Mouse (Mus musculus): ENCODE measurements around the gene Nhsl1.
"Not testable (repeated sequence)": the region's sequence is repeated elsewhere in the genome, so short reads cannot be mapped to it uniquely, and the experiment has no call there.

The Nhsl1 gene

GRCm38 (mm10) chr10:18526851-18527675 is 208.3 kb downstream of the Nhsl1 start:
- no peaks in the 10 kb centered on the region for H3K27me3 ChIP-seq (ENCODE audit: control insufficient read depth, insufficient read depth, low read length, poor library complexity, severe bottlenecking)
- no peaks in the 10 kb centered on the region for H3K36me3 ChIP-seq (ENCODE audit: control insufficient read depth, insufficient read depth, low read length, poor library complexity, severe bottlenecking)
- peak; percentile 5 for DNase-seq (ENCODE audit: low read depth, low spot score)

DNA sequence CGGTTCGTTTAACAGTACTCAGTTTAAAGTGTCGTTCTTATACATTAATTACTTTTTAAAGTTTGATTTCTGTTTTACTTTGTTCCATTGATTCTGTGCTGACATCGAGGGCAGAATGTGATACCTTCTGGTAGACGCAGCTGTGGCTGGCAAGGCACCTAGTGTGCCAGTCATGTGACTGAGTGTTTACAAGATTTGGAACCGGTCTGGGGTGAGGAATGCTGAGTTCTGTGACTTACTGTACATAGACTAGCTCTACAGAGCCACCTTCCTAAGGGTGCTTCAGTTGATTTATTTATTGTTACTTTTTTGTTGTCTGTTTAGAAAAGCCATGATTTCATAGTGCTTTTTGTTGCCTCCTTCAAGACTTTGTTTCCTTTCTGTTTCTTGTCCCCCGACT is 209.0 kb downstream of the Nhsl1 start:
- DNase-seq (ENCODE audit: low read depth, low spot score), result no peak
- Histone ChIP-seq H3K36me3 (ENCODE audit: control insufficient read depth, insufficient read depth, low read length, poor library complexity, severe bottlenecking) (no peaks in the 10 kb centered on the region), H3K27me3 (ENCODE audit: control insufficient read depth, insufficient read depth, low read length, poor library complexity, severe bottlenecking) (no peaks in the 10 kb centered on the region)

- H3K27me3 ChIP-seq (ENCODE audit: control insufficient read depth, insufficient read depth, low read length, poor library complexity, severe bottlenecking), result no peaks in the 10 kb centered on the region
Measured at GRCm38 (mm10) chr10:18528475-18528874, 209.7 kb downstream of the Nhsl1 start.

GRCm38 (mm10) chr10:18529177-18529576 is 210.4 kb downstream of the Nhsl1 start:
- Histone ChIP-seq H3K27me3 (ENCODE audit: control insufficient read depth, insufficient read depth, low read length, poor library complexity, severe bottlenecking) (no peaks in the 10 kb centered on the region), H3K36me3 (ENCODE audit: control insufficient read depth, insufficient read depth, low read length, poor library complexity, severe bottlenecking) (no peaks in the 10 kb centered on the region)
- no peak for DNase-seq (ENCODE audit: low read depth, low spot score)

More at GRCm38 (mm10) chr10:18528475-18528874, 209.7 kb downstream of the Nhsl1 start:
- no peaks in the 10 kb centered on the region for H3K36me3 ChIP-seq (ENCODE audit: control insufficient read depth, insufficient read depth, low read length, poor library complexity, severe bottlenecking)
- peak; percentile 38 for DNase-seq (ENCODE audit: low read depth, low spot score)

- DNase-seq (ENCODE audit: low read depth, low spot score), result no peak
- Histone ChIP-seq H3K36me3 (ENCODE audit: control insufficient read depth, insufficient read depth, low read length, poor library complexity, severe bottlenecking) (no peaks in the 10 kb centered on the region), H3K27me3 (ENCODE audit: control insufficient read depth, insufficient read depth, low read length, poor library complexity, severe bottlenecking) (no peaks in the 10 kb centered on the region)
Measured at GRCm38 (mm10) chr10:18530161-18530560, 211.4 kb downstream of the Nhsl1 start.

GRCm38 (mm10) chr10:18532293-18532692 is 213.5 kb downstream of the Nhsl1 start:
- no peaks in the 10 kb centered on the region for H3K36me3 ChIP-seq (ENCODE audit: control insufficient read depth, insufficient read depth, low read length, poor library complexity, severe bottlenecking)
- DNase-seq (ENCODE audit: low read depth, low spot score), result no peak
- no peaks in the 10 kb centered on the region for H3K27me3 ChIP-seq (ENCODE audit: control insufficient read depth, insufficient read depth, low read length, poor library complexity, severe bottlenecking)

- no peak for DNase-seq (ENCODE audit: low read depth, low spot score)
- Histone ChIP-seq H3K27me3 (ENCODE audit: control insufficient read depth, insufficient read depth, low read length, poor library complexity, severe bottlenecking) (no peaks in the 10 kb centered on the region), H3K36me3 (ENCODE audit: control insufficient read depth, insufficient read depth, low read length, poor library complexity, severe bottlenecking) (no peaks in the 10 kb centered on the region)
Measured at GRCm38 (mm10) chr10:18536889-18537288, 218.1 kb downstream of the Nhsl1 start.

DNA sequence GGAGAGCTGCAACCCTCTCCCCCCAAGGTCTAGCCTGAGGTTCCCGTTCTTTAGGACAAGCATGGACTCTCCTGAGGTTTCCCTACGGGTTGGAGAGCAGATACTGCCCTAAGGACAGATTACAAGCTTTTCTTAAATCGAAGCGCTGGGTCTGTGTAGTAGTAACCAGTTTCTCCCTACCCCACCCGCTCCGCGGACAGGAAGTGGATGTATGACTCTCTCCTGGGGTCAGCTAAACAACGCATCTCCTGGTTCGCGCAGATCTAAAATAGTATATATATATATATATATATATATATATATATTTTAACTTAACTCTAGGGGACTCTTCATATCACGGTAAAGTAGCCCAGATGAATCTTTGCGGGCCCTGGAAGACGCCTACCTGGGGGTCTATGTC is 226.5 kb downstream of the Nhsl1 start:
- H3K36me3 ChIP-seq (ENCODE audit: control insufficient read depth, insufficient read depth, low read length, poor library complexity, severe bottlenecking), result no peaks in the 10 kb centered on the region
- no peak for DNase-seq (ENCODE audit: low read depth, low spot score)
- no peaks in the 10 kb centered on the region for H3K27me3 ChIP-seq (ENCODE audit: control insufficient read depth, insufficient read depth, low read length, poor library complexity, severe bottlenecking)

DNA sequence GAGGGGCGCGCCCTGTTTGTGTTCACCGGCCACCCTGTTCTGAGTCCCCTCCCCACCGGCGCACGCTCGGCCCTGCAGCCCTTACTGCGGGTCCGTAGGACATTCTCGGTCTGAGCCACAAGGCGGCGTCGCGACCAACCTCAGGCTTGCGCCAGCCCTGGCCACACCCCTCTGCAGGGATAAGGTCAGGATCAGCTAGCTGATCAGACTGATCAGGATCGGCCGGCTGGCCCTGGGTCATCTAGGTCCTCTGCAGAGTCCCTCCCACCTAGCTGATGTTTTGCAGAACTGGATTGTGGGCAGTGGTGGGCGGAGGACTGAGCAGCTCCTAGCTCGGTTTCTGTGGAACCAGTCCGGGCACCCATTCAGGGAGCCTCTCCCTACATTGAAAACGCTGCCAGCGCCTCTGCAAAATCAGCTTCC is 227.0 kb downstream of the Nhsl1 start, which contains the start of gene Hebp2:
TSS of gene Hebp2 (minus strand) at position 264 of the 423 bp plus-strand sequence.
- peak; percentile 17 for DNase-seq (ENCODE audit: low read depth, low spot score)

DNA sequence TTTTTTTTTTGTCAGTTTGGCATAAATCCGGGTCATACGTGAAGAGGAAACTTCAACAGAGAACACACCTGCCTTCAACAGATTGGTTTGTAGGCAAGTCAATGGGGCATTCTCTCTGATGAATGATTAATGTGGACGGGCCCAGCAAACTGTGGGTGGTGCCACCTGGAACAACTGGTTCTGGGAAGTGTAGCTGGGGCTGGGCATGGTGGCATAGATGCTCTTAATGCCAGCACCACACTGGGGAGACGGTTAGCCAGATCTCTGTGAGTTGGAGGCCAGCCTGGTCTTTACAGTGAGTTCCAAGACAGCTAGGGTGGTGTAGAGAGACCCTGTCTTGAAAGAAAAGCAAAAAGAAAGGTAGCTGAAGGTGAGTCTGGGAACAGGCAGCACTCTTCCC is 228.6 kb downstream of the Nhsl1 start:
- Histone ChIP-seq H3K27me3 (ENCODE audit: control insufficient read depth, insufficient read depth, low read length, poor library complexity, severe bottlenecking) (no peaks in the 10 kb centered on the region), H3K36me3 (ENCODE audit: control insufficient read depth, insufficient read depth, low read length, poor library complexity, severe bottlenecking) (no peaks in the 10 kb centered on the region)
- DNase-seq (ENCODE audit: low read depth, low spot score), result no peak

More for the DNA sequence above, 227.0 kb downstream of the Nhsl1 start, which contains the start of gene Hebp2:
- Histone ChIP-seq H3K27me3 (ENCODE audit: control insufficient read depth, insufficient read depth, low read length, poor library complexity, severe bottlenecking) (no peaks in the 10 kb centered on the region), H3K36me3 (ENCODE audit: control insufficient read depth, insufficient read depth, low read length, poor library complexity, severe bottlenecking) (no peaks in the 10 kb centered on the region)

DNA sequence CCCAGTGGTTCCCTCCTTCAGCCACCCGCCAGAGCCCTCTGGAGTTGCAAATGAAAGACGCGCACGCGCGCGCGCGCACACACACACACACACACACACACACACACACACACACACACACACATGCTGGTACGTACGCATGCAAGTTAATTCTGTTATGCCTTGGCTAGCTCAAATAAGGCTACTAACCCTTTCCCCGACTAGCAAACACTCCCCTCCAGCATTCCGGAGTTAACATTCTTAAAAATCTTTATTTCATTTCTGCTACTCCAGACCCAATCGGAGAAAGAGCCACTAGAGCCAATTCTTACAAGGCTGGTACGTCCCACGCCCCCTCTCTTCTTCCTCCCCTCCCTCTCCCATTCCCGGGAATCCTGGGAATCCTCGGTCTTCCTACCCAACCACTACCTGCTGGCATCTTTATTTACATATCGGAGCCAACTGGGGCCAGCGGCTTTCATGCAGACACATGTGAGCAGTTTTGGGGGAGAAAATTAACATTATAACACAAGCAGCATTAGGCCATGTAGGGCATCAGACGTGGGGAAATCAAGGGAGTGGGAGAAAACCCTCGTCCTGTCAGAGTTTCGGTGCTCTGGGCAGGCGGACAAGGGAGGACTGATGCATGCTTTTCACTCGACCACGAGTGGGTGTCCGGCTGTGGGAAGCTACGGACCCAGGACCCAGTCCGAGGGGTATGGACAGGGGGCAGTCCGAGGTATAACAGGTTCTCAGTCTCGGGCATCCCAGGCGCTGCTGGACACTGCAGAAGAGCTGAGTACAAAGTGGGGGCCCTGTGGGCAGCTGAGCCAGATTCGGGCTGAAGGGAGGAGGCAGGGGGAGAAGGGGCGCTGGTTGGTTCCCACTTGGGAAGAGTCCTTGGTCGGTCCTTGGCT is 230.8 kb downstream of the Nhsl1 start:
- no peaks in the 10 kb centered on the region for H3K27me3 ChIP-seq (ENCODE audit: control insufficient read depth, insufficient read depth, low read length, poor library complexity, severe bottlenecking)
- DNase-seq (ENCODE audit: low read depth, low spot score), result no peak
- H3K36me3 ChIP-seq (ENCODE audit: control insufficient read depth, insufficient read depth, low read length, poor library complexity, severe bottlenecking), result no peaks in the 10 kb centered on the region

DNA sequence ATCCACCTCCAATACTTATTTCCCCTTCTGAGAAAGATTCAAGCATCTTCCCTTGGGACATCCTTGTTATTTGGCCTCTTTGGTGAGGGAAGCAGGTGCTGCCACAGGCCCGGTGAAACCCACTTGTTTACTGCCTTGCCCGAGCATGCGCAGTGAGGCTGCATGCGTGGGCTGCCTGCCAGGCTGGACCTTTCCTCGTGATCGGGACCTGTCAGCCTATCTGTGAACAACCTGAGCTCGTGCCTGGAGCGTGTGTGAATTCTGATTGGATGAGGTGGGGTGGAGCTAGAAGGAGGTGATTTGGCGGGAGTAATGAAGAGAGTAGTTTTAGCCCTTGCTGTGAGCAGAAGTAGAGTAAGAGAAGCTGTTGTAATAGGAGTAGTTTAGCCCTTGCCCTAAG is 240.3 kb downstream of the Nhsl1 start:
- H3K36me3 ChIP-seq (ENCODE audit: control insufficient read depth, insufficient read depth, low read length, poor library complexity, severe bottlenecking); DNase-seq (ENCODE audit: low read depth, low spot score); H3K27me3 ChIP-seq (ENCODE audit: control insufficient read depth, insufficient read depth, low read length, poor library complexity, severe bottlenecking): not testable (repeated sequence)

DNA sequence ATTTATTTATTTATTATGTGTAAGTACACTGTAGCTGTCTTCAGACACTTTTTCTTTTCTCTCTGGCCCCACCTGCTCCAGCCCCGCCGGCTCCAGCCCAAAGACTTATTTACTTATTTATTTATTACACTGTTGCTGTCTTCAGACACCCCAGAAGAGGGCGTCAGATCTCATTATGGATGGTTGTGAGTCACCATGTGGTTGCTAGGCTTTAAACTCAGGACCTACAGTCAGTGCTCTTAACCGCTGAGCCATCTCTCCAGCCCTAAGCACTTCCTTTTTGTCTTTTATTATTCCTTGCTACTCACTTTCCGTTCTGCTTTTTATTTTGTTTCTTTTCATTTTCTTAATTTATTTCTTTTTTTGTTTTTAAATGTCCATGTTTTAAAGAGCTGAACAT is 242.7 kb downstream of the Nhsl1 start:
- Histone ChIP-seq H3K36me3 (ENCODE audit: control insufficient read depth, insufficient read depth, low read length, poor library complexity, severe bottlenecking) (no peaks in the 10 kb centered on the region), H3K27me3 (ENCODE audit: control insufficient read depth, insufficient read depth, low read length, poor library complexity, severe bottlenecking) (no peaks in the 10 kb centered on the region)
- no peak for DNase-seq (ENCODE audit: low read depth, low spot score)

GRCm38 (mm10) chr10:18562940-18563339 is 244.2 kb downstream of the Nhsl1 start:
- H3K36me3 ChIP-seq (ENCODE audit: control insufficient read depth, insufficient read depth, low read length, poor library complexity, severe bottlenecking), result no peaks in the 10 kb centered on the region
- no peaks in the 10 kb centered on the region for H3K27me3 ChIP-seq (ENCODE audit: control insufficient read depth, insufficient read depth, low read length, poor library complexity, severe bottlenecking)
- DNase-seq (ENCODE audit: low read depth, low spot score), result peak; percentile 11

GRCm38 (mm10) chr10:18572581-18572980 is 253.8 kb downstream of the Nhsl1 start:
- no peaks in the 10 kb centered on the region for H3K27me3 ChIP-seq (ENCODE audit: control insufficient read depth, insufficient read depth, low read length, poor library complexity, severe bottlenecking)

More at GRCm38 (mm10) chr10:18572581-18572980, 253.8 kb downstream of the Nhsl1 start:
- no peaks in the 10 kb centered on the region for H3K36me3 ChIP-seq (ENCODE audit: control insufficient read depth, insufficient read depth, low read length, poor library complexity, severe bottlenecking)
- no peak for DNase-seq (ENCODE audit: low read depth, low spot score)

Measured in splenic B cell, adult 2 months (primary cell).